Mouse (Mus musculus) ES-CJ7 (cell line): ENCODE measurements at regions not wholly inside any gene's neighbourhood (a gene's known extent, or its start where the extent isn't known, plus 50 kb on each side); places are given as distances from the start of the nearest gene placed in this dataset.

Experiments used
- DNase-seq: peaks from one replicate; pipeline ENCODE4 v3.0.0; 2011; ENCODE audit warnings: low read depth, low spot score

GRCm38 (mm10) chr5:116914876-116915275 is 201.0 kb downstream of the Suds3 start:
- peak; percentile 59 for DNase-seq

GRCm38 (mm10) chr5:116900846-116901245 is 215.1 kb downstream of the Suds3 start:
- DNase-seq = no peak

- no peak for DNase-seq
Observed at GRCm38 (mm10) chr5:116897391-116897790, 218.5 kb downstream of the Suds3 start.

GRCm38 (mm10) chr5:116895036-116895783 is 220.7 kb downstream of the Suds3 start:
- no peak for DNase-seq

- DNase-seq = peak; percentile 72
Observed at GRCm38 (mm10) chr5:116894575-116894974, 221.3 kb downstream of the Suds3 start.

GRCm38 (mm10) chr5:116892877-116893276 is 223.0 kb downstream of the Suds3 start:
- no peak for DNase-seq

- no peak for DNase-seq
Observed at GRCm38 (mm10) chr5:116889224-116889623, 226.7 kb downstream of the Suds3 start.

GRCm38 (mm10) chr5:116886181-116887136 is 229.5 kb downstream of the Suds3 start:
- DNase-seq = peak; percentile 41

GRCm38 (mm10) chr5:116879761-116880160 is 236.2 kb downstream of the Suds3 start:
- DNase-seq = no peak

GRCm38 (mm10) chr5:116874941-116875340 is 241.0 kb downstream of the Suds3 start:
- DNase-seq = no peak

GRCm38 (mm10) chr5:116868115-116868514 is 247.8 kb downstream of the Suds3 start:
- peak; percentile 51 for DNase-seq

- DNase-seq = peak; percentile 9
Observed at GRCm38 (mm10) chr5:116864275-116864674, 251.6 kb downstream of the Suds3 start.

GRCm38 (mm10) chr5:116852691-116853090 is 261.1 kb upstream of the Srrm4 start:
- DNase-seq = no peak

GRCm38 (mm10) chr5:116831874-116832273 is 240.3 kb upstream of the Srrm4 start:
- no peak for DNase-seq

- DNase-seq = peak; percentile 91
Observed at GRCm38 (mm10) chr5:116829771-116830170, 238.2 kb upstream of the Srrm4 start.

- no peak for DNase-seq
Observed at GRCm38 (mm10) chr5:116823260-116823659, 231.6 kb upstream of the Srrm4 start.

GRCm38 (mm10) chr5:116822141-116822540 is 230.5 kb upstream of the Srrm4 start:
- DNase-seq = no peak

- DNase-seq = no peak
Observed at GRCm38 (mm10) chr5:116809799-116810198, 218.2 kb upstream of the Srrm4 start.

GRCm38 (mm10) chr5:116809001-116809759 is 217.6 kb upstream of the Srrm4 start:
- DNase-seq = no peak

GRCm38 (mm10) chr5:116797460-116797859 is 205.8 kb upstream of the Srrm4 start:
- peak; percentile 51 for DNase-seq

GRCm38 (mm10) chr5:116795169-116795568 is 203.6 kb upstream of the Srrm4 start:
- no peak for DNase-seq

- peak; percentile 87 for DNase-seq
Observed at GRCm38 (mm10) chr5:116790419-116790818, 198.8 kb upstream of the Srrm4 start.
